Mouse (Mus musculus): ENCODE results near the gene Vmn1r13.
"Not testable (repeated sequence)": the region's sequence is repeated elsewhere in the genome, so short reads cannot be mapped to it uniquely, and the experiment has no call there.

Gene Vmn1r13

GRCm38 (mm10) chr6:57202990-57203389 lies at the start of gene Vmn1r13:
Vmn1r13 (plus strand) TSS chr6:57203290.
- DNase-seq (ENCODE audit: extremely low spot score) = not testable (repeated sequence)

- DNase-seq (ENCODE audit: extremely low spot score) = no peak
Observed at GRCm38 (mm10) chr6:57156619-57157018, 46.5 kb upstream of the Vmn1r13 start, which contains the start of gene Vmn1r12. Vmn1r12 (plus strand) TSS chr6:57156919.

- DNase-seq (ENCODE audit: extremely low spot score) = not testable (repeated sequence)
Observed at GRCm38 (mm10) chr6:57190016-57190415, 13.1 kb upstream of the Vmn1r13 start.

- DNase-seq (ENCODE audit: extremely low spot score) = no peak
Observed at GRCm38 (mm10) chr6:57231386-57231785, 28.3 kb downstream of the Vmn1r13 start, which contains the start of gene Vmn1r14. Vmn1r14 (plus strand) TSS chr6:57231686.

- no peak for DNase-seq (ENCODE audit: extremely low spot score)
Observed at GRCm38 (mm10) chr6:57257652-57258051, 54.6 kb downstream of the Vmn1r13 start, which contains the start of gene Vmn1r15. Vmn1r15 (plus strand) TSS chr6:57257952.

GRCm38 (mm10) chr6:57260990-57261389 lies 57.9 kb downstream of the Vmn1r13 start:
- no peak for DNase-seq (ENCODE audit: extremely low spot score)
